Mouse (Mus musculus): ENCODE measurements at regions not wholly inside any gene's neighbourhood (a gene's known extent, or its start where the extent isn't known, plus 50 kb on each side); places are given as distances from the start of the nearest gene placed in this dataset.

- no peak overlapping the region for H3K4me2 ChIP-seq (ENCODE audit: low read depth, low read length)
- no peaks in the 10 kb centered on the region for H3K9me3 ChIP-seq (ENCODE audit: low read length)
- no peak overlapping the region for H3K4me3 ChIP-seq (ENCODE audit: low read depth, low read length)
- peaks cover 7% of the 10 kb centered on the region; the same call in 1 of the 2 replicates for H3K4me1 ChIP-seq (ENCODE audit: insufficient read depth)
- H3K27ac ChIP-seq (ENCODE audit: low read depth): no peak overlapping the region
- WGBS (ENCODE audit: insufficient replicate concordance): 34% methylated on average over 1 of the region's 1 CpGs
- no peak for ATAC-seq
- no peak for DNase-seq
- H3K27me3 ChIP-seq (ENCODE audit: insufficient read depth, low read length): no peaks in the 10 kb centered on the region
- H3K36me3 ChIP-seq (replicated peaks; ENCODE audit: insufficient read depth, low read length): no peaks in the 10 kb centered on the region
- no peak overlapping the region for H3K9ac ChIP-seq (replicated peaks)
- no peak for TF ChIP-seq EP300 (IDR thresholded peaks at IDR 0.05; ENCODE audit: low read depth)
- no peak for TF ChIP-seq CTCF (IDR thresholded peaks at IDR 0.05; ENCODE audit: low read depth)
Observed at GRCm38 (mm10) chr15:10832331-10832730, 117.9 kb upstream of the Rai14 start.

GRCm38 (mm10) chr15:10833866-10834571, 118.1 kb upstream of the C1qtnf3 start:
- no peaks in the 10 kb centered on the region for H3K9me3 ChIP-seq (ENCODE audit: low read length)
- DNase-seq (no peak), ATAC-seq (no peak)
- no peaks in the 10 kb centered on the region for H3K27me3 ChIP-seq (ENCODE audit: insufficient read depth, low read length)
- peaks cover 7% of the 10 kb centered on the region; the same call in 1 of the 2 replicates for H3K4me1 ChIP-seq (ENCODE audit: insufficient read depth)
- no peak overlapping the region for H3K4me2 ChIP-seq (ENCODE audit: low read depth, low read length)
- no peaks in the 10 kb centered on the region for H3K36me3 ChIP-seq (replicated peaks; ENCODE audit: insufficient read depth, low read length)
- TF ChIP-seq CTCF (IDR thresholded peaks at IDR 0.05; ENCODE audit: low read depth): no peak
- TF ChIP-seq EP300 (IDR thresholded peaks at IDR 0.05; ENCODE audit: low read depth): no peak
- 59% methylated on average over 7 of the region's 7 CpGs for WGBS (ENCODE audit: insufficient replicate concordance)
- H3K9ac ChIP-seq (replicated peaks): no peak overlapping the region
- no peak overlapping the region for H3K4me3 ChIP-seq (ENCODE audit: low read depth, low read length)
- H3K27ac ChIP-seq (ENCODE audit: low read depth): peak overlapping the region; percentile 51; the same call in 1 of the 2 replicates

- no peak overlapping the region for H3K9ac ChIP-seq (replicated peaks)
- H3K4me3 ChIP-seq (ENCODE audit: low read depth, low read length): no peak overlapping the region
- no peaks in the 10 kb centered on the region for H3K36me3 ChIP-seq (replicated peaks; ENCODE audit: insufficient read depth, low read length)
- WGBS (ENCODE audit: insufficient replicate concordance): 83% methylated on average over 1 of the region's 1 CpGs
- peaks cover 5% of the 10 kb centered on the region; the same call in 1 of the 2 replicates for H3K4me1 ChIP-seq (ENCODE audit: insufficient read depth)
- ATAC-seq (no peak), DNase-seq (no peak)
- H3K27me3 ChIP-seq (ENCODE audit: insufficient read depth, low read length): no peaks in the 10 kb centered on the region
- TF ChIP-seq EP300 (IDR thresholded peaks at IDR 0.05; ENCODE audit: low read depth) (no peak), CTCF (IDR thresholded peaks at IDR 0.05; ENCODE audit: low read depth) (no peak)
- H3K4me2 ChIP-seq (ENCODE audit: low read depth, low read length): no peak overlapping the region
- H3K27ac ChIP-seq (ENCODE audit: low read depth): no peak overlapping the region
- H3K9me3 ChIP-seq (ENCODE audit: low read length): no peaks in the 10 kb centered on the region
Observed at GRCm38 (mm10) chr15:10838584-10839288, 113.4 kb upstream of the C1qtnf3 start.

GRCm38 (mm10) chr15:10840621-10841034, 111.5 kb upstream of the C1qtnf3 start:
- Histone ChIP-seq H3K27me3 (ENCODE audit: insufficient read depth, low read length) (no peaks in the 10 kb centered on the region), H3K9me3 (ENCODE audit: low read length) (no peaks in the 10 kb centered on the region), H3K9ac (replicated peaks) (no peak overlapping the region), H3K36me3 (replicated peaks; ENCODE audit: insufficient read depth, low read length) (no peaks in the 10 kb centered on the region), H3K4me1 (ENCODE audit: insufficient read depth) (no peaks in the 10 kb centered on the region), H3K4me3 (ENCODE audit: low read depth, low read length) (no peak overlapping the region), H3K27ac (ENCODE audit: low read depth) (no peak overlapping the region), H3K4me2 (ENCODE audit: low read depth, low read length) (no peak overlapping the region)
- ATAC-seq (no peak), DNase-seq (no peak)
- 70% methylated on average over 4 of the region's 4 CpGs for WGBS (ENCODE audit: insufficient replicate concordance)
- TF ChIP-seq CTCF (IDR thresholded peaks at IDR 0.05; ENCODE audit: low read depth) (no peak), EP300 (IDR thresholded peaks at IDR 0.05; ENCODE audit: low read depth) (no peak)

GRCm38 (mm10) chr15:10843060-10843695, 109.0 kb upstream of the C1qtnf3 start:
- no peak overlapping the region for H3K9ac ChIP-seq (replicated peaks)
- no peak overlapping the region for H3K4me3 ChIP-seq (ENCODE audit: low read depth, low read length)
- peak; percentile 65; the same call in 1 of the 2 replicates for ATAC-seq
- no peak overlapping the region for H3K27ac ChIP-seq (ENCODE audit: low read depth)
- H3K36me3 ChIP-seq (replicated peaks; ENCODE audit: insufficient read depth, low read length): no peaks in the 10 kb centered on the region
- H3K4me1 ChIP-seq (ENCODE audit: insufficient read depth): no peaks in the 10 kb centered on the region
- 62% methylated on average over 3 of the region's 3 CpGs for WGBS (ENCODE audit: insufficient replicate concordance)
- DNase-seq: no peak
- no peak overlapping the region for H3K4me2 ChIP-seq (ENCODE audit: low read depth, low read length)
- H3K9me3 ChIP-seq (ENCODE audit: low read length): no peaks in the 10 kb centered on the region
- TF ChIP-seq EP300 (IDR thresholded peaks at IDR 0.05; ENCODE audit: low read depth): no peak
- no peak for TF ChIP-seq CTCF (IDR thresholded peaks at IDR 0.05; ENCODE audit: low read depth)
- no peaks in the 10 kb centered on the region for H3K27me3 ChIP-seq (ENCODE audit: insufficient read depth, low read length)

GRCm38 (mm10) chr15:10846722-10847121, 105.4 kb upstream of the C1qtnf3 start:
- no peak overlapping the region for H3K27ac ChIP-seq (ENCODE audit: low read depth)
- 83% methylated on average over 4 of the region's 4 CpGs for WGBS (ENCODE audit: insufficient replicate concordance)
- H3K4me1 ChIP-seq (ENCODE audit: insufficient read depth): no peaks in the 10 kb centered on the region
- no peaks in the 10 kb centered on the region for H3K36me3 ChIP-seq (replicated peaks; ENCODE audit: insufficient read depth, low read length)
- H3K4me2 ChIP-seq (ENCODE audit: low read depth, low read length): no peak overlapping the region
- H3K4me3 ChIP-seq (ENCODE audit: low read depth, low read length): no peak overlapping the region
- no peak for DNase-seq
- no peak for ATAC-seq
- no peak for TF ChIP-seq CTCF (IDR thresholded peaks at IDR 0.05; ENCODE audit: low read depth)
- no peak for TF ChIP-seq EP300 (IDR thresholded peaks at IDR 0.05; ENCODE audit: low read depth)
- no peaks in the 10 kb centered on the region for H3K9me3 ChIP-seq (ENCODE audit: low read length)
- H3K27me3 ChIP-seq (ENCODE audit: insufficient read depth, low read length): no peaks in the 10 kb centered on the region
- H3K9ac ChIP-seq (replicated peaks): no peak overlapping the region

Measured in liver, postnatal 0 days (tissue).